Mouse (Mus musculus): ENCODE measurements at regions not wholly inside any gene's neighbourhood (a gene's known extent, or its start where the extent isn't known, plus 50 kb on each side); places are given as distances from the start of the nearest gene placed in this dataset.

DNA sequence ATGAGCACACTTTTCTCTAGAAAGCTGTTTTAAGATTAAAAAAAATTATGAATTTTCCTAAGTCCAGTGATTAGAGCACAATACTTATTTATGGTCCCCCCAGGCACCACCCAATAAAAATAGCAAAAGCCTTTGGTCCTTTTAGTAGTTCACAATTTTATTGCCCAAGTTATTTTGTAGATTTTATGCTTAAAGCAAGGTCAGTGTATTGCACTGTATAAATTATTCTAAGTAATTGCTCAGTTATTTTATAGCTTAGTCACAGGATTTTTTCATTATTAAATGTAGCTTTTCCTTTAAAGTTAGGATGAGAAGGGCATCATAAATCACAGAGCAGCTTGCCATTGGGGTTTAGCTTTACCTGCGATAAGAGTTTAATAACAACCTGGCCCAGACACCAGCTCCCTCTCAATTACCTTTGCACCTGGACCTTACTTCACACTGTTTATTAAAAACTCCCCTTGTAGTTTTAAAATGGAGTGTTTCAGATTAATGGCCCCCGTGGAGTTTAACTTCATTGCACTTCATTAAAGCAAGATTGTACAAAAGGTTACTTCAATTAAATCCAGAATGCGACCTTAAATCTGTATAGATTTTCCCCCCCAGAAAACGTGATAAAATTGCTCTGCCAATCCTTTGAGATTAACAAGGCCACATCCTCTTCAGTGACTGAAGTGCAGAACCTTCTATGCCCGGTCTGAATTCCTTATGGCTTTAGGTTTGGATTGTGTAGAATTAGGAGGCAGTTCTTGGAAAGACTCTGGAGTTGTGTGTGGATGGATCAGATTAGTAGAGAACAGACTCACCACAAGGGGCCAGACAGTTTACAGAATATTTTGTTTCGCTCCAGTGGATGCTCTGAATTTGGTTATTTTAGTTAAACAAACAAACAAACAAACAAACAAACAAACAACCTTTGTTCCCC lies 176.1 kb upstream of the Frg1 start:
- Histone ChIP-seq H3K9me3 (ENCODE audit: low read length) (no peaks in the 10 kb centered on the region), H3K27ac (ENCODE audit: low read depth) (no peak overlapping the region), H3K36me3 (replicated peaks; ENCODE audit: insufficient read depth, low read length) (no peaks in the 10 kb centered on the region), H3K4me3 (ENCODE audit: low read depth, low read length) (no peak overlapping the region), H3K27me3 (ENCODE audit: insufficient read depth, low read length) (no peaks in the 10 kb centered on the region), H3K9ac (replicated peaks) (no peak overlapping the region), H3K4me2 (ENCODE audit: low read depth, low read length) (no peak overlapping the region), H3K4me1 (ENCODE audit: insufficient read depth) (no peaks in the 10 kb centered on the region)
- WGBS (ENCODE audit: insufficient replicate concordance) = 58% methylated on average over 6 of the region's 6 CpGs
- TF ChIP-seq CTCF (IDR thresholded peaks at IDR 0.05; ENCODE audit: low read depth) (no peak), EP300 (IDR thresholded peaks at IDR 0.05; ENCODE audit: low read depth) (no peak)
- DNase-seq = no peak
- ATAC-seq = no peak

DNA sequence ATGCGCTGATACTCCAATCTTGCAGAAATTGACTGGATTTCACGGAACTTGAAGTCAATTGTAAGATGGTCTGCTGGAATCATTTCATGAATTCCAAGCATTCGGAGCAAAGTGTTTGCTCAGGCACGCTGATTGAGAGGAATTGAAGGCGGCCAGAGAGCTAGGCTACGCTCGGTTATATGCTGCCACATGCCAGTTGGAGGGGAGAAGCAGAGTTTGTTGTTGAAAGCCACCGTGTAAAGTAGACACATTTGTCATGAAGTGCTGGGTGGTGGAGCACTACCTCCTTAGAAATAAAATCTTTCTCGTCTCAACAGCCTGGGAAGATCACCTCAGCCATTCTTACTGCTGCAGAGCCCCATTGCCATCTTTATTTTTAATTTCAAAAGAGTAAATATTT lies 175.3 kb upstream of the Frg1 start:
- Histone ChIP-seq H3K27me3 (ENCODE audit: insufficient read depth, low read length) (no peaks in the 10 kb centered on the region), H3K4me3 (ENCODE audit: low read depth, low read length) (no peak overlapping the region), H3K4me2 (ENCODE audit: low read depth, low read length) (no peak overlapping the region), H3K9ac (replicated peaks) (no peak overlapping the region), H3K36me3 (replicated peaks; ENCODE audit: insufficient read depth, low read length) (no peaks in the 10 kb centered on the region), H3K4me1 (ENCODE audit: insufficient read depth) (no peaks in the 10 kb centered on the region), H3K9me3 (ENCODE audit: low read length) (no peaks in the 10 kb centered on the region), H3K27ac (ENCODE audit: low read depth) (no peak overlapping the region)
- WGBS (ENCODE audit: insufficient replicate concordance) = 72% methylated on average over 9 of the region's 9 CpGs
- TF ChIP-seq CTCF (IDR thresholded peaks at IDR 0.05; ENCODE audit: low read depth) (no peak), EP300 (IDR thresholded peaks at IDR 0.05; ENCODE audit: low read depth) (no peak)
- no peak for DNase-seq
- ATAC-seq = no peak

DNA sequence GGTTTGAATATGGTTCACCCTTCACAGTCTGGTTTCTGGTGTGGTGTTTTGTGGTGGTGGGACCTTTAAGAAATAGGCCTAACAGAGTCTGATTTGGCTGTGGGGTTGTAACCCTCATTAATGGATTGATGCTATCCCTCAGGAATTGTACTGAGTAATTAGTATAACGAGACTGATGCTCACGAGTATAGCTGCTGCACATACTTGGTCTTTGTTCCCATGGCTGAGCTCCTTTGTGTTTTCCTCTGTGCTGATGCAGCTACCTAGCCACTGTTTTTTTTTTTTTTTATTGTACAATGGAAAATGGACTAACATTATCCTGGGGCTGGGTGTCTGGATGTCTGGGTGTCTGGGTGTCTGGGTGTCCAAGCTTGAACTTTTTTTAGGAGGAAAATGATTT lies 171.3 kb upstream of the Frg1 start:
- no peak overlapping the region for H3K4me3 ChIP-seq (ENCODE audit: low read depth, low read length)
- TF ChIP-seq CTCF (IDR thresholded peaks at IDR 0.05; ENCODE audit: low read depth) (no peak), EP300 (IDR thresholded peaks at IDR 0.05; ENCODE audit: low read depth) (no peak)
- ATAC-seq (no peak), DNase-seq (no peak)
- H3K36me3 ChIP-seq (replicated peaks; ENCODE audit: insufficient read depth, low read length) = no peaks in the 10 kb centered on the region
- no peak overlapping the region for H3K9ac ChIP-seq (replicated peaks)
- H3K9me3 ChIP-seq (ENCODE audit: low read length) = no peaks in the 10 kb centered on the region
- no peak overlapping the region for H3K27ac ChIP-seq (ENCODE audit: low read depth)
- H3K4me2 ChIP-seq (ENCODE audit: low read depth, low read length) = no peak overlapping the region
- WGBS (ENCODE audit: insufficient replicate concordance) = 73% methylated on average over 2 of the region's 2 CpGs
- no peaks in the 10 kb centered on the region for H3K27me3 ChIP-seq (ENCODE audit: insufficient read depth, low read length)
- H3K4me1 ChIP-seq (ENCODE audit: insufficient read depth) = no peaks in the 10 kb centered on the region

DNA sequence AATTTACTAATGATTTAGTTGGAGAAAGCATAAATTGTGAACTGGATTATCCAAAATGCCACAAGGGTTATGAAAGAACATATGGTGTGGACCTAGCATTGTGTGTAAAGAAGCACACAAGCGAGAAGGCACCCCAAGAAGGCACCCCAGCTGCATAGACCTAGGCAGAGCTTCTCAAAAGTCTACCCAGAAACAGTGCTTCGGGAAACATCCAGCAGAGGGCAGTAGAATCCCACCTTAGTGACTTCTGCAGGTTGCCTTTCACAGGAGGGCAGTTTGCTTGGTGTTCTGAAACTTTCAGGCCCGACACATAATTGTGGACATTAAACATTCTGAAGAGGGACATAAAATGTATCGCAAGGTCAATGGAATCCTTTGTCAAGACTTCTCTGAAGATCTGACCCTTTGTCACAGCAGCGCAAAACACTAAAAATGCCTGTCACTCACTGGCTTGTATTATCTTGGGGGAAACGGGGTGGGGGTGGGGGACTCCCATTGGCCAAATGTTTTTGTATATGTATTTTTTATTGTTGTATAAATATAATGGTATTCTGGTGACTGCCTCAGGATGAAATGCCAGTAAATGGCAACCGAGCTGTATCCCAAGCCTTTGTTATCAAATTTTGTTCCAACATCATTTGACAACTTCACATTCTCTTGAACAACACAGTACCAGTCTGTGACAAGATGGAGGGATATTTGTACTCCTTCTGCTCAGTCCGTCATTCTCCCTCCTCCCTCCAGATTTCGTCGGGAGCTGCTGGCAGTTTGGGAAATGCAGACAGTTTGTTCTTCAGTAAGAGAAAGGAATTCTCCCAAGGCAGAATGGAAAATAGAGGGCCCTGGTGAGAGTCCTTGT lies 156.4 kb upstream of the Frg1 start:
- H3K36me3 ChIP-seq (replicated peaks; ENCODE audit: insufficient read depth, low read length) = no peaks in the 10 kb centered on the region
- no peak for TF ChIP-seq EP300 (IDR thresholded peaks at IDR 0.05; ENCODE audit: low read depth)
- TF ChIP-seq CTCF (IDR thresholded peaks at IDR 0.05; ENCODE audit: low read depth) = peak; percentile 74
- no peaks in the 10 kb centered on the region for H3K27me3 ChIP-seq (ENCODE audit: insufficient read depth, low read length)
- H3K9ac ChIP-seq (replicated peaks) = no peak overlapping the region
- ATAC-seq (no peak), DNase-seq (peak; percentile 64)
- no peaks in the 10 kb centered on the region for H3K4me1 ChIP-seq (ENCODE audit: insufficient read depth)
- no peak overlapping the region for H3K4me3 ChIP-seq (ENCODE audit: low read depth, low read length)
- H3K27ac ChIP-seq (ENCODE audit: low read depth) = no peak overlapping the region
- H3K9me3 ChIP-seq (ENCODE audit: low read length) = no peaks in the 10 kb centered on the region
- WGBS (ENCODE audit: insufficient replicate concordance) = 52% methylated on average over 10 of the region's 10 CpGs
- no peak overlapping the region for H3K4me2 ChIP-seq (ENCODE audit: low read depth, low read length)

DNA sequence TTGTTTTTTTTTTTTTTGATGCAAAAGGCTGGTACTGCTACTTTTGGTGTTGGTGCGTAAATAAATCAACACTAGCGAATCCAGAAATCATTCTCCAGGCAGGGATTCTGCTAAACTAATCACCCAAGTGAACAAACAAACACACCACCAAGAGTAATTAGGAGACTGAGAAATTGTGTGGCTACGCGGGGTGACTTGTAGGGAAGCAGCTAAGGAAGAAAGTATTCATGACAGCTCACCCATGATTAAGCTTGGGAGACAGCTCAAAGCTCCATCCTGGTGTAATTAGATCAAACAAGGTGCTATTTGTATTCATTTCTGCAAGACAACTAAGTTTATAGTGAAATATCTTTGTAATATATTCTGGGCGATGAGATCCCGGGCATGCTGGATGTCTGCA lies 153.7 kb upstream of the Frg1 start:
- no peak overlapping the region for H3K4me2 ChIP-seq (ENCODE audit: low read depth, low read length)
- H3K27me3 ChIP-seq (ENCODE audit: insufficient read depth, low read length) = no peaks in the 10 kb centered on the region
- H3K27ac ChIP-seq (ENCODE audit: low read depth) = no peak overlapping the region
- DNase-seq (no peak), ATAC-seq (no peak)
- TF ChIP-seq CTCF (IDR thresholded peaks at IDR 0.05; ENCODE audit: low read depth) (no peak), EP300 (IDR thresholded peaks at IDR 0.05; ENCODE audit: low read depth) (no peak)
- no peak overlapping the region for H3K4me3 ChIP-seq (ENCODE audit: low read depth, low read length)
- H3K4me1 ChIP-seq (ENCODE audit: insufficient read depth) = no peaks in the 10 kb centered on the region
- H3K9ac ChIP-seq (replicated peaks) = no peak overlapping the region
- H3K36me3 ChIP-seq (replicated peaks; ENCODE audit: insufficient read depth, low read length) = no peaks in the 10 kb centered on the region
- H3K9me3 ChIP-seq (ENCODE audit: low read length) = no peaks in the 10 kb centered on the region
- 82% methylated on average over 6 of the region's 6 CpGs for WGBS (ENCODE audit: insufficient replicate concordance)

DNA sequence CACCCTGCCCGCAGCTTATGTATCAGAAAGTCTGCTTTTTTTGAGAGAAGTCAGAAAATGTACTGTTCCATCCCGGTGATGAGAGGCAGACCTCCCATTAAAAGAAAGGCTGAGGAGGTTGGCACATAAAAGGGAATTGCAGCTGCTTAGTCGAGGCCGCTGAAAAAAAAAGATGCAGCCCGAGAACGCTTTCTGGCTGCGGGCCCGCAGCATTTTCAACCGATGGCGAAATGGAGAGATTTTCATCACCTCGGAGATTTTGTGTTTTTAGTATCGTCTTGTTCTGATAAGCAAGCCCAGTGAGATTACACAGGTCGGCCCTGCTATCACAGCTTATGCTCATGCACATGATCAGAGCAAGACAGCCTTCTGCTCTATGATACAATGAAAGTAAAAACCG lies 145.1 kb upstream of the Frg1 start:
- Histone ChIP-seq H3K4me1 (ENCODE audit: insufficient read depth) (no peaks in the 10 kb centered on the region), H3K27ac (ENCODE audit: low read depth) (no peak overlapping the region), H3K4me3 (ENCODE audit: low read depth, low read length) (no peak overlapping the region), H3K9ac (replicated peaks) (no peak overlapping the region), H3K4me2 (ENCODE audit: low read depth, low read length) (no peak overlapping the region), H3K9me3 (ENCODE audit: low read length) (no peaks in the 10 kb centered on the region), H3K36me3 (replicated peaks; ENCODE audit: insufficient read depth, low read length) (no peaks in the 10 kb centered on the region), H3K27me3 (ENCODE audit: insufficient read depth, low read length) (no peaks in the 10 kb centered on the region)
- DNase-seq = no peak
- TF ChIP-seq EP300 (IDR thresholded peaks at IDR 0.05; ENCODE audit: low read depth) = no peak
- TF ChIP-seq CTCF (IDR thresholded peaks at IDR 0.05; ENCODE audit: low read depth) = no peak
- WGBS (ENCODE audit: insufficient replicate concordance) = 80% methylated on average over 14 of the region's 14 CpGs
- no peak for ATAC-seq

Data from liver, postnatal 0 days (tissue).